ENCODE assay signal across 20 mouse cellular contexts in genomic region chr3:129104811-129105210, GRCm38 (mm10).
DNase-seq lines count a peak whose midpoint lies in the region; ATAC-seq and TF ChIP-seq lines count a peak whose summit lies in the region.
"Had no signal": no experiment of that assay in that cellular context is flagged by ENCODE, and none has a peak within 500 bp of the region (broad histone marks: within the 10 kb centered on the region; RNA-seq: fewer than 3 reads in every experiment).

No protein-coding gene starts in this region.

- no peaks in the 10 kb centered on the region for H3K9me3 ChIP-seq in kidney, embryonic 15.5 days (replicated peaks)
- H3K9me3 ChIP-seq in midbrain, embryonic 11.5 days (ENCODE audit: control insufficient read depth, low read length): no peaks in the 10 kb centered on the region
- no peaks in the 10 kb centered on the region for H3K9me3 ChIP-seq in midbrain, embryonic 14.5 days (ENCODE audit: control insufficient read depth, low read length)
- no peaks in the 10 kb centered on the region for H3K9me3 ChIP-seq in stomach, embryonic 14.5 days (ENCODE audit: control insufficient read depth, low read depth, low read length)
- H3K9me3 ChIP-seq in liver, postnatal 0 days (ENCODE audit: low read length): no peaks in the 10 kb centered on the region
- H3K9me3 ChIP-seq: embryonic facial prominence, embryonic 13.5 days; heart, embryonic 15.5 days; limb, embryonic 12.5 days; liver, embryonic 12.5 days; lung, embryonic 15.5 days; neural tube, embryonic 12.5 days had no signal

- WGBS in kidney, embryonic 15.5 days: 82% methylated on average over 9 of the region's 9 CpGs
- 30% methylated on average over 9 of the region's 9 CpGs for WGBS in midbrain, embryonic 11.5 days
- 16% methylated on average over 9 of the region's 9 CpGs for WGBS in midbrain, embryonic 14.5 days
- 48% methylated on average over 9 of the region's 9 CpGs for WGBS in stomach, embryonic 14.5 days
- WGBS in liver, postnatal 0 days (ENCODE audit: insufficient replicate concordance): 81% methylated on average over 9 of the region's 9 CpGs

- H3K4me3 ChIP-seq in kidney, embryonic 15.5 days (replicated peaks): no peak overlapping the region
- no peak overlapping the region for H3K4me3 ChIP-seq in midbrain, embryonic 11.5 days (ENCODE audit: low read depth, low read length)
- H3K4me3 ChIP-seq in midbrain, embryonic 14.5 days (replicated peaks; ENCODE audit: low read depth, low read length): no peak overlapping the region
- H3K4me3 ChIP-seq in stomach, embryonic 14.5 days (ENCODE audit: low read depth, low read length): no peak overlapping the region
- H3K4me3 ChIP-seq in liver, postnatal 0 days (ENCODE audit: low read depth, low read length): no peak overlapping the region
- H3K4me3 ChIP-seq: embryonic facial prominence, embryonic 13.5 days; heart, adult 2 months; heart, embryonic 15.5 days; limb, embryonic 12.5 days; liver, embryonic 12.5 days; lung, embryonic 15.5 days; neural tube, embryonic 12.5 days had no signal

- TF ChIP-seq EP300 in liver, postnatal 0 days (IDR thresholded peaks at IDR 0.05; ENCODE audit: low read depth): no peak

- TF ChIP-seq CTCF in liver, postnatal 0 days (IDR thresholded peaks at IDR 0.05; ENCODE audit: low read depth): no peak

- DNase-seq in kidney, postnatal 25 days: no peak
- DNase-seq in midbrain, embryonic 11.5 days (ENCODE audit: low spot score, missing footprints): peak; percentile 86
- DNase-seq in midbrain, embryonic 14.5 days: peak; percentile 68
- DNase-seq in adrenal gland, postnatal 4 days (ENCODE audit: low spot score in 2 of 2): no peak
- DNase-seq in liver, postnatal 0 days: no peak
- DNase-seq: cerebellum, adult 9-11 months; gastrocnemius, postnatal 14 days; heart, adult 2 months; kidney, postnatal 4 days; right cerebral cortex, postnatal 25 days; thymus, postnatal 4 days had no signal

- H3K36me3 ChIP-seq in kidney, embryonic 15.5 days: no peaks in the 10 kb centered on the region
- H3K36me3 ChIP-seq in midbrain, embryonic 11.5 days (ENCODE audit: control insufficient read depth, insufficient read depth, low read length): no peaks in the 10 kb centered on the region
- no peaks in the 10 kb centered on the region for H3K36me3 ChIP-seq in midbrain, embryonic 14.5 days (ENCODE audit: control insufficient read depth, insufficient read depth, low read length)
- no peaks in the 10 kb centered on the region for H3K36me3 ChIP-seq in stomach, embryonic 14.5 days (ENCODE audit: control insufficient read depth, insufficient read depth, low read length)
- no peaks in the 10 kb centered on the region for H3K36me3 ChIP-seq in liver, postnatal 0 days (replicated peaks; ENCODE audit: insufficient read depth, low read length)
- H3K36me3 ChIP-seq: embryonic facial prominence, embryonic 13.5 days; heart, embryonic 15.5 days; limb, embryonic 12.5 days; liver, embryonic 12.5 days; lung, embryonic 15.5 days; neural tube, embryonic 12.5 days had no signal

- H3K4me2 ChIP-seq in kidney, embryonic 15.5 days: peak overlapping the region; percentile 19; the same call in 1 of the 2 replicates
- H3K4me2 ChIP-seq in midbrain, embryonic 11.5 days: peak overlapping the region; percentile 8; the same call in 1 of the 2 replicates
- H3K4me2 ChIP-seq in midbrain, embryonic 14.5 days (ENCODE audit: low read length): peak overlapping the region; percentile 45
- H3K4me2 ChIP-seq in stomach, embryonic 14.5 days (replicated peaks; ENCODE audit: low read depth, low read length): 0 out of 2 replicates have a peak overlapping the region, but pooled peaks have one; percentile 14
- no peak overlapping the region for H3K4me2 ChIP-seq in liver, postnatal 0 days (ENCODE audit: low read depth, low read length)
- H3K4me2 ChIP-seq: embryonic facial prominence, embryonic 13.5 days; heart, embryonic 15.5 days; limb, embryonic 12.5 days; liver, embryonic 12.5 days; lung, embryonic 15.5 days; neural tube, embryonic 12.5 days had no signal

- no peaks in the 10 kb centered on the region for H3K27me3 ChIP-seq in kidney, embryonic 15.5 days
- H3K27me3 ChIP-seq in midbrain, embryonic 11.5 days (ENCODE audit: control insufficient read depth, insufficient read depth, low read length): peaks cover 11% of the 10 kb centered on the region
- H3K27me3 ChIP-seq in midbrain, embryonic 14.5 days (ENCODE audit: control insufficient read depth, insufficient read depth, low read length): no peaks in the 10 kb centered on the region
- no peaks in the 10 kb centered on the region for H3K27me3 ChIP-seq in stomach, embryonic 14.5 days (ENCODE audit: control insufficient read depth, insufficient read depth, low read length)
- no peaks in the 10 kb centered on the region for H3K27me3 ChIP-seq in liver, postnatal 0 days (ENCODE audit: insufficient read depth, low read length)
- H3K27me3 ChIP-seq: embryonic facial prominence, embryonic 13.5 days; heart, embryonic 15.5 days; limb, embryonic 12.5 days; liver, embryonic 12.5 days; lung, embryonic 15.5 days; neural tube, embryonic 12.5 days had no signal

- H3K4me1 ChIP-seq in kidney, embryonic 15.5 days: no peaks in the 10 kb centered on the region
- peaks cover 5% of the 10 kb centered on the region; the same call in 1 of the 2 replicates for H3K4me1 ChIP-seq in midbrain, embryonic 11.5 days (ENCODE audit: control insufficient read depth, insufficient read depth, low read length)
- peaks cover 4% of the 10 kb centered on the region; the same call in 1 of the 2 replicates for H3K4me1 ChIP-seq in midbrain, embryonic 14.5 days (ENCODE audit: control insufficient read depth, insufficient read depth, low read length)
- no peaks in the 10 kb centered on the region for H3K4me1 ChIP-seq in stomach, embryonic 14.5 days (ENCODE audit: control insufficient read depth, insufficient read depth, low read length)
- H3K4me1 ChIP-seq in liver, postnatal 0 days (ENCODE audit: insufficient read depth): no peaks in the 10 kb centered on the region
- H3K4me1 ChIP-seq: embryonic facial prominence, embryonic 13.5 days; heart, embryonic 15.5 days; limb, embryonic 12.5 days; liver, embryonic 12.5 days; lung, embryonic 15.5 days; neural tube, embryonic 12.5 days had no signal

- no peak overlapping the region for H3K9ac ChIP-seq in kidney, embryonic 15.5 days
- H3K9ac ChIP-seq in midbrain, embryonic 11.5 days (ENCODE audit: low read length): no peak overlapping the region
- H3K9ac ChIP-seq in midbrain, embryonic 14.5 days (replicated peaks; ENCODE audit: low read length): no peak overlapping the region
- no peak overlapping the region for H3K9ac ChIP-seq in stomach, embryonic 14.5 days (replicated peaks; ENCODE audit: low read depth, low read length)
- no peak overlapping the region for H3K9ac ChIP-seq in liver, postnatal 0 days (replicated peaks)
- H3K9ac ChIP-seq: embryonic facial prominence, embryonic 13.5 days; heart, embryonic 15.5 days; limb, embryonic 12.5 days; liver, embryonic 12.5 days; lung, embryonic 15.5 days; neural tube, embryonic 12.5 days had no signal

- H3K27ac ChIP-seq in kidney, embryonic 15.5 days: no peak overlapping the region
- no peak overlapping the region for H3K27ac ChIP-seq in midbrain, embryonic 11.5 days (ENCODE audit: low read depth, low read length)
- H3K27ac ChIP-seq in midbrain, embryonic 14.5 days (replicated peaks; ENCODE audit: low read depth, low read length): no peak overlapping the region
- no peak overlapping the region for H3K27ac ChIP-seq in stomach, embryonic 14.5 days (ENCODE audit: low read length)
- H3K27ac ChIP-seq in liver, postnatal 0 days (ENCODE audit: low read depth): no peak overlapping the region
- H3K27ac ChIP-seq: embryonic facial prominence, embryonic 13.5 days; heart, adult 2 months; heart, embryonic 15.5 days; limb, embryonic 12.5 days; liver, embryonic 12.5 days; lung, embryonic 15.5 days; macrophage; neural tube, embryonic 12.5 days had no signal

- no peak for ATAC-seq in kidney, embryonic 15.5 days (replicated peaks; ENCODE audit: low FRiP score)
- ATAC-seq in midbrain, embryonic 11.5 days (ENCODE audit: low FRiP score): peak; percentile 70
- 0 out of 2 replicates have a peak, but pooled peaks have one; percentile 41 for ATAC-seq in midbrain, embryonic 14.5 days (ENCODE audit: low FRiP score, low TSS enrichment)
- ATAC-seq in stomach, embryonic 14.5 days (ENCODE audit: insufficient number of reproducible peaks, insufficient read depth, low FRiP score, low read depth): no peak
- ATAC-seq in liver, postnatal 0 days: no peak
- ATAC-seq: liver, embryonic 12.5 days had no signal

Comparison
In these comparisons a context has a peak if more than half of its experiments do, and no peak if none do; other contexts are left out.
1. ATAC-seq: peak in midbrain, embryonic 11.5 days (single experiment) and midbrain, embryonic 14.5 days (single experiment); none in kidney, embryonic 15.5 days (single experiment), stomach, embryonic 14.5 days (single experiment) and liver, postnatal 0 days (single experiment).
2. DNase-seq: peak in midbrain, embryonic 11.5 days (single experiment) and midbrain, embryonic 14.5 days (single experiment); none in kidney, postnatal 25 days (0 of 2), adrenal gland, postnatal 4 days (0 of 2) and liver, postnatal 0 days (single experiment).